In the genomic region with DNA sequence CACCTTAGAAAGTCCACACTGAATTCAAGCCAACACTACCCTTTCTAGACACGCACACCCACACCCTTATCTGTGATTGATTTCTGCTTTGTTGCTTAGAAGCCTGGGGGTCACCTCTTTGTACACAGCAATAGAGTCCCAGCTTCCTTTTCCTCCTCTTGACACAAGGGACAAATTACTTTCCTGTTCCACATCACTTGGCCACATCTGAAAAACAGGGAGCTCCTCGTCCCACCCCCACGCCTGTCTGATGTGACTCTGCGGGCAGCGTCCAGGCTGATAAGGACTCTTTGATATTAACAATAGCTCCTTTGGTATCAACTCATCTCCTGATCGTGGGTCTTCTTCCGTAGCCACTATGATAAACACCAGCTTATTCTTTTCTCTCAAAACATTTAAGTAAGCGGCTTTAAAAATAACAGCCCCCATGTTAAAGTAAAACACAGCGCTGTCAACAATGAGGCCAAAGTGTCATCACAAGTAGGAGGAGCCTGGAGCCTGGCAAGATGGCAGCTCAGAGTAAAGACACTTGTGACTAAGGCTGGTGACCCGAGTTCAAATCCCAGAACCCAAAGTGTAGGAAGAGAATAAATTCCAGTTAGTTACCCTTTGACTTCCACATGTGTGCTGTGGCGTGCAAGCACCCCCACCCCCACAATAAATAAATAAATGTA, we compare ENCODE assay signal across 20 mouse cellular contexts. TPM values are rescaled to one million over a fixed set of nuclear protein-coding genes. Genes with fewer than 3 reads are reported as not detected.
DNase-seq lines count a peak whose midpoint lies in the region; ATAC-seq and TF ChIP-seq lines count a peak whose summit lies in the region.
"Had no signal": no experiment of that assay in that cellular context is flagged by ENCODE, and none has a peak within 500 bp of the region (broad histone marks: within the 10 kb centered on the region; RNA-seq: fewer than 3 reads in every experiment).

No protein-coding gene starts in this region.

- H3K36me3 ChIP-seq in lung, embryonic 16.5 days (ENCODE audit: control insufficient read depth, insufficient read depth, low read length) = no peaks in the 10 kb centered on the region
- H3K36me3 ChIP-seq: embryonic facial prominence, embryonic 13.5 days; limb, embryonic 10.5 days; liver, embryonic 13.5 days; neural tube, embryonic 15.5 days had no signal

- peak; percentile 80 for ATAC-seq in lung, embryonic 16.5 days (ENCODE audit: low read depth)
- ATAC-seq: forebrain, postnatal 0 days had no signal

- H3K4me1 ChIP-seq in lung, adult 2 months (ENCODE audit: control insufficient read depth, insufficient read depth, low read length) = peaks cover 11% of the 10 kb centered on the region
- no peaks in the 10 kb centered on the region for H3K4me1 ChIP-seq in lung, embryonic 16.5 days (replicated peaks; ENCODE audit: control insufficient read depth, insufficient read depth, low read length)
- H3K4me1 ChIP-seq: liver, embryonic 13.5 days had no signal

- H3K9me3 ChIP-seq in lung, embryonic 16.5 days (ENCODE audit: control insufficient read depth, low read length) = no peaks in the 10 kb centered on the region
- H3K9me3 ChIP-seq: embryonic facial prominence, embryonic 13.5 days; limb, embryonic 10.5 days; liver, embryonic 13.5 days; neural tube, embryonic 15.5 days had no signal

- TF ChIP-seq POLR2A in lung, adult 2 months (IDR thresholded peaks at IDR 0.05; ENCODE audit: borderline replicate concordance, extremely low read depth, low read depth, low read length) = no peak

- 34% methylated on average over 11 of the region's 11 CpGs for WGBS in lung, adult 2 months
- 33% methylated on average over 11 of the region's 11 CpGs for WGBS in lung, embryonic 16.5 days

- H3K4me2 ChIP-seq in lung, embryonic 16.5 days (ENCODE audit: low read depth, low read length) = no peak overlapping the region
- H3K4me2 ChIP-seq: embryonic facial prominence, embryonic 13.5 days; liver, embryonic 13.5 days; neural tube, embryonic 15.5 days had no signal

- TF ChIP-seq CTCF in lung, adult 2 months (IDR thresholded peaks at IDR 0.05; ENCODE audit: insufficient read depth, low read length) = no peak

- no peak overlapping the region for H3K9ac ChIP-seq in lung, embryonic 16.5 days (ENCODE audit: low read length)
- H3K9ac ChIP-seq: embryonic facial prominence, embryonic 13.5 days; forebrain, postnatal 0 days; liver, embryonic 13.5 days; neural tube, embryonic 15.5 days had no signal

- H3K27ac ChIP-seq in lung, embryonic 16.5 days (ENCODE audit: low read length) = peak overlapping the region; percentile 60; the same call in 1 of the 2 replicates
- H3K27ac ChIP-seq: embryonic facial prominence, embryonic 13.5 days; limb, embryonic 10.5 days; liver, embryonic 13.5 days; neural tube, embryonic 15.5 days had no signal

- no peak overlapping the region for H3K4me3 ChIP-seq in lung, adult 2 months (replicated peaks; ENCODE audit: extremely low read depth, low read depth, low read length)
- no peak overlapping the region for H3K4me3 ChIP-seq in lung, embryonic 16.5 days (ENCODE audit: low read length)
- H3K4me3 ChIP-seq: embryonic facial prominence, embryonic 13.5 days; limb, embryonic 10.5 days; liver, embryonic 13.5 days; myocyte; neural tube, embryonic 15.5 days had no signal

- no peaks in the 10 kb centered on the region for H3K27me3 ChIP-seq in lung, embryonic 16.5 days (ENCODE audit: control insufficient read depth, insufficient read depth, low read depth, low read length)
- H3K27me3 ChIP-seq: embryonic facial prominence, embryonic 13.5 days; liver, embryonic 13.5 days; neural tube, embryonic 15.5 days had no signal

- peak; percentile 77 to 82 for DNase-seq in lung, adult 18-20 months
- no peak for DNase-seq in lung, adult 2 months
- peak; percentile 60 for DNase-seq in kidney, postnatal 10 days
- no peak for DNase-seq in gastrocnemius, postnatal 4 days (ENCODE audit: low spot score in 2 of 2)
- no peak for DNase-seq in layer of hippocampus, postnatal 25 days (ENCODE audit: extremely low spot score in 1 of 2, low spot score in 1 of 2)
- DNase-seq in spleen, postnatal 10 days (ENCODE audit: low spot score in 2 of 2) = no peak
- DNase-seq: cerebellum, adult 2 months; forebrain, postnatal 0 days; heart, adult 11 months; liver, embryonic 13.5 days; midbrain, embryonic 14.5 days had no signal

RNA-seq across cellular contexts. Expression of gene Glp1r, which starts 42.9 kb away (rescaled TPM):
- polyA plus RNA-seq in lung, adult 2 months (2012; rRNA removed) = 43.6 and 54.1 TPM in 2 replicates
- 12.7 and 12.9 TPM in 2 replicates for polyA plus RNA-seq in lung, embryonic 16.5 days (2015; fragmentation: Nextera tagmentation; extraction: Ambion mirVana)
- total RNA-seq in gastrocnemius, postnatal 4 days (2021) = under 1 TPM in 1 of 2 experiments, not detected in 1; 0.05 TPM
- total RNA-seq in layer of hippocampus, postnatal 25 days (2021) = 1 to 10 TPM; 2.5 to 2.7 TPM
- total RNA-seq: common myeloid progenitor, adult 5-6 weeks; gastrocnemius, adult 18-20 months; hematopoietic stem cell, adult 5-6 weeks; megakaryocyte, adult 5-6 weeks had no signal
- polyA plus RNA-seq: limb, embryonic 10.5 days; liver, embryonic 13.5 days had no signal

Comparison
In these comparisons a context has a peak if more than half of its experiments do, and no peak if none do; other contexts are left out.
1. DNase-seq: peak in lung, adult 18-20 months (2 of 2) and kidney, postnatal 10 days (single experiment); none in lung, adult 2 months (single experiment), gastrocnemius, postnatal 4 days (0 of 2), layer of hippocampus, postnatal 25 days (0 of 2) and spleen, postnatal 10 days (0 of 2).